Mouse (Mus musculus): ENCODE measurements around the gene Tppp3. TPM values are rescaled to one million over a fixed set of nuclear protein-coding genes. Genes with fewer than 3 reads are reported as not detected.

The Tppp3 gene
- polyA plus RNA-seq, 1 experiment from 2014 or later, result 189 TPM

DNA sequence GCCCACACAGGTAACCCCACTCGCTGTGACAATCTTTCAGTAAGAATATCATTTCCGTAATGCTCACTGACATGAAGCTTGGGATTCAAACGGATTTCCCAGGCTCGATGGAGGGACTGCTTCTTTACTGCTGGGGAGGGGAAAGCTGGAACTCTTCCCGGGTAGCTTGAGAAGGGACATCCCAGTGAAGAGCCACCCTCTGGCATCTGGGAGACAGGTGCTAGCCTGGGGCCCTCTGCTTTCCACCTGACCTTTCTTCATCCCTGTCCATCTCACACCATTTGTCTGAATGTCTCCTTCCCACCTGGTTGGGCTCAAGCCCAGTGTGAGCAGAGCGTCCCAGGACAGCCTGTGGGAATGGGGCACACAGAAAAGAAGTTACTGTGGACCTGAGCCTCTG lies 5.1 kb downstream of the Tppp3 start:
- Histone ChIP-seq H3K9me3 (ENCODE audit: control insufficient read depth, low read length) (no peaks in the 10 kb centered on the region), H3K36me3 (ENCODE audit: control insufficient read depth, insufficient read depth, low read length) (0 out of 2 replicates have a peak, but pooled peaks cover 3% of the 10 kb centered on the region), H3K27ac (ENCODE audit: low read depth, low read length) (peak overlapping the region; percentile 56), H3K27me3 (ENCODE audit: control insufficient read depth, insufficient read depth, low read length) (no peaks in the 10 kb centered on the region), H3K9ac (replicated peaks; ENCODE audit: low read depth, low read length) (no peak overlapping the region), H3K4me1 (ENCODE audit: control insufficient read depth, insufficient read depth, low read length) (peaks cover 23% of the 10 kb centered on the region), H3K4me2 (ENCODE audit: low read depth, low read length) (no peak overlapping the region), H3K4me3 (ENCODE audit: low read depth, low read length) (no peak overlapping the region)
- WGBS, result 86% methylated on average over 6 of the region's 6 CpGs
- ATAC-seq (ENCODE audit: low read depth), result no peak

DNA sequence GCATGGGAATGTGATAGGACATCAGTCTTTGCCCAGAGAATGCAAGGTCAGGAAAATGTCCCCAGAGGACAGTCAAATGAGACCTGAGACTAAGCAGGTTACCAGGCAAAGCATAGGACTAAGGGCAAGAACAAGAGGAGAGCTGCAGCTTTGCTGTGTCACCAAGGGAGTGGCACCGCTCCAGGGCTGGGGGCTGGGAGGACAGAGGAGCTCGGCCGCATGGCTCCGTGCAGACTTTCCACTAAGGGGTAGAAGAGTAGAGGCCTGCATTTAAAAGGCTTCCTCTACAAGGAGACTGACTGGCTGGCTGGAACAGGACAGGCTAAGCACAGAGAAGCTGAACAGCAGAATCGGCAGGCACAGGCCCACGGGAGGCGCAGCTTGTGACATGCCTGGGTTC lies 6.7 kb downstream of the Tppp3 start:
- Histone ChIP-seq H3K4me3 (ENCODE audit: low read depth, low read length) (no peak overlapping the region), H3K9ac (replicated peaks; ENCODE audit: low read depth, low read length) (no peak overlapping the region), H3K27ac (ENCODE audit: low read depth, low read length) (no peak overlapping the region), H3K4me2 (ENCODE audit: low read depth, low read length) (no peak overlapping the region), H3K36me3 (ENCODE audit: control insufficient read depth, insufficient read depth, low read length) (0 out of 2 replicates have a peak, but pooled peaks cover 3% of the 10 kb centered on the region), H3K9me3 (ENCODE audit: control insufficient read depth, low read length) (no peaks in the 10 kb centered on the region), H3K4me1 (ENCODE audit: control insufficient read depth, insufficient read depth, low read length) (peaks cover 16% of the 10 kb centered on the region), H3K27me3 (ENCODE audit: control insufficient read depth, insufficient read depth, low read length) (no peaks in the 10 kb centered on the region)
- no peak for ATAC-seq (ENCODE audit: low read depth)
- WGBS, result 72% methylated on average over 7 of the region's 7 CpGs

DNA sequence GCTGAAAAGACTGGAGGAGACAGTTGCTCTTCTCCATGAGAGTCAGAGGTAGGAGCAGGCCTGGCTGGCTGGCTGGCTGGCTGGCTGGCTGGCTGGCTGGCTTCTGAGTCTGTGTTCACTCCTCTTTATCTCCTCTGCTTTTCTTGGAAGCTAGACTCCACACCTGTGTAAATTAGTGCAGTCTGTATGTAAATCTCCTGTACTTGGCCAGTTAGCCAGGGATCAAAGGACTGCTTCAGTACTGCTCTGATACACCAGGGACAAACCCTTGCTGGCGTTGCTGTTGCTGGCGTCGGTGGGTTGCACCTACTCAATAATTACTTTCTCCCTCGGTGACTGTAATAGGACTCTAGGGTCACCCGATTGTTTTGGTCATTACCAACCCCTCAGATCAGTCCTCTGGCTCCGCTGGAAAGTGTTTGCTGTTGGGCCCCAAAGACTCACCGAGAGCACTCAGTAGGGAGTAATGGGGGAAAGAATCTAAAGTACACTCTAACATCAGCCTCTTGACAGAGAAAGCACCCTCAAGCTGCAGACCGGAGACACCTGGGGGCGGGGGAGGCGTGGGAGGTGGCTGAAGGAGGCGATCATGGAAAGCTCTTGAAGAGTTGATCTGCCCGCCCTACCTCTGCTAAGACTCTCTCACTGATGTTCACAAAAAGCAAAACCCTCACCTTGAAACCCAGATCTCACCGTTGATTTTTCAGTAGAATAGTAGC lies 10.1 kb downstream of the Tppp3 start:
- H3K4me3 ChIP-seq (ENCODE audit: low read depth, low read length), result no peak overlapping the region
- no peak overlapping the region for H3K9ac ChIP-seq (replicated peaks; ENCODE audit: low read depth, low read length)
- no peak for ATAC-seq (ENCODE audit: low read depth)
- no peak overlapping the region for H3K4me2 ChIP-seq (ENCODE audit: low read depth, low read length)
- no peaks in the 10 kb centered on the region for H3K27me3 ChIP-seq (ENCODE audit: control insufficient read depth, insufficient read depth, low read length)
- H3K27ac ChIP-seq (ENCODE audit: low read depth, low read length), result no peak overlapping the region
- WGBS, result 63% methylated on average over 13 of the region's 13 CpGs
- H3K36me3 ChIP-seq (ENCODE audit: control insufficient read depth, insufficient read depth, low read length), result no peaks in the 10 kb centered on the region
- H3K9me3 ChIP-seq (ENCODE audit: control insufficient read depth, low read length), result no peaks in the 10 kb centered on the region
- peaks cover 7% of the 10 kb centered on the region; the same call in 1 of the 2 replicates for H3K4me1 ChIP-seq (ENCODE audit: control insufficient read depth, insufficient read depth, low read length)

DNA sequence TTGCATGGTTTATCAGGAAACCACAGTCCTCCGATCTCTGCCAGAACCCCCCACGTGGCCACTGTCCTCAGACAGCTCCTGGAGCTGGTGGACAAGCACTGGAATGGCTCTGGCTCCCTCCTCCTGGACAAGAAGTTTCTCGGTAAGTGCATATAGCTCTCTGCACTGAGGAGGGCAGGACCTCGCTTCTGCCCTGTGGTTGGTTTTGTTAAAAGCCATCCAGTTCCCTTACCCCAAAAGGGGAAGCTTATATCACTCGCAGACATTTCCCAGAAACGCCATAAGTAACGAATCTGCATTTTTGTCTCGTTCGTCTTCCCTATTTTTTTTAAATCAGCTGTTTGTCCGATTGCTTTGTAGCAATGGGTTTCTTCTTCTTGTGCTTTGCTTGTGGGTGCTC lies 16.1 kb downstream of the Tppp3 start:
- no peak overlapping the region for H3K4me2 ChIP-seq (ENCODE audit: low read depth, low read length)
- no peak for ATAC-seq (ENCODE audit: low read depth)
- H3K27ac ChIP-seq (ENCODE audit: low read depth, low read length), result no peak overlapping the region
- no peak overlapping the region for H3K4me3 ChIP-seq (ENCODE audit: low read depth, low read length)
- WGBS, result 70% methylated on average over 10 of the region's 10 CpGs
- H3K9ac ChIP-seq (replicated peaks; ENCODE audit: low read depth, low read length), result no peak overlapping the region
- H3K9me3 ChIP-seq (ENCODE audit: control insufficient read depth, low read length), result no peaks in the 10 kb centered on the region
- H3K27me3 ChIP-seq (ENCODE audit: control insufficient read depth, insufficient read depth, low read length), result no peaks in the 10 kb centered on the region
- H3K36me3 ChIP-seq (ENCODE audit: control insufficient read depth, insufficient read depth, low read length), result no peaks in the 10 kb centered on the region
- H3K4me1 ChIP-seq (ENCODE audit: control insufficient read depth, insufficient read depth, low read length), result no peaks in the 10 kb centered on the region

DNA sequence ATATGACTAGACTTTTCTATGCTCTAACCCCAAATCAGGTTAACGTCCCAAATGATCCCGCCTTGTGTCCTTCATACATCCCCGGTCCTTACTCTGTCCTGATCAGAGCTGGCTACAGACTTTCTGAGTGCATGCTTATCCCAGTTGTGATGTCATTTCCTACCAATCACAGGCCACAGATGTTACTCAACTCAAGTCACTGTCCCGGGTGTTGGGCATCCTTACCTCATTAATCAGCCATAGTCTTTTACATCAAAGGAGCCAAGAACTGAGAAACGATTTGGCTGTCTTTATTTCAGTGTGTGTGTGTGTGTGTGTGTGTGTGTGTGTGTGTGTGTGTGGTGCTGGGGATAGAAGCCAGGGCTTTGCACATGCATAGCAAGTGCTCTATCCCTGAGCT lies 17.2 kb downstream of the Tppp3 start:
- Histone ChIP-seq H3K9me3 (ENCODE audit: control insufficient read depth, low read length) (no peaks in the 10 kb centered on the region), H3K9ac (replicated peaks; ENCODE audit: low read depth, low read length) (no peak overlapping the region), H3K27ac (ENCODE audit: low read depth, low read length) (no peak overlapping the region), H3K36me3 (ENCODE audit: control insufficient read depth, insufficient read depth, low read length) (no peaks in the 10 kb centered on the region), H3K4me2 (ENCODE audit: low read depth, low read length) (no peak overlapping the region), H3K4me3 (ENCODE audit: low read depth, low read length) (no peak overlapping the region), H3K4me1 (ENCODE audit: control insufficient read depth, insufficient read depth, low read length) (no peaks in the 10 kb centered on the region), H3K27me3 (ENCODE audit: control insufficient read depth, insufficient read depth, low read length) (no peaks in the 10 kb centered on the region)
- ATAC-seq (ENCODE audit: low read depth), result no peak
- WGBS, result 56% methylated on average over 5 of the region's 5 CpGs

DNA sequence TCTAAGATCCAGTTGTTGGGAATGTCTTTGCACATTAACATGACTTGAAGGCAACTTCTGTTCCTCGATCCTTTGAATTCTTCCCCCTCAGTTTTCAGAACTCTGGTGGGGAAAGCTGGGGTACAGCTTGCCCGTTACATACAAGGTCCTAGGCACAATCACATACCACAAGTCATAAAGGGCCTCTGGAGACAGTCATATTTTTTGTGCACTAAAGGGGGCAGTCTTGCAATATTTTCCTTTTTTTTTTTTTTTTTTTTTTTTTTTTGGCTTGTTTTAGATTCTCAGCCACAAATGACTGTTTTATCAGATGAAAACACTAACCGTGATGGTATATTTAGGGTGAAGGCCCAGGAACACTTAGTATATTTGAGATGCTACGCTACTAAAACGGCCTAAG lies 18.0 kb downstream of the Tppp3 start:
- no peak overlapping the region for H3K4me3 ChIP-seq (ENCODE audit: low read depth, low read length)
- ATAC-seq (ENCODE audit: low read depth), result no peak
- no peaks in the 10 kb centered on the region for H3K36me3 ChIP-seq (ENCODE audit: control insufficient read depth, insufficient read depth, low read length)
- WGBS, result 86% methylated on average over 5 of the region's 5 CpGs
- no peak overlapping the region for H3K9ac ChIP-seq (replicated peaks; ENCODE audit: low read depth, low read length)
- no peaks in the 10 kb centered on the region for H3K27me3 ChIP-seq (ENCODE audit: control insufficient read depth, insufficient read depth, low read length)
- H3K9me3 ChIP-seq (ENCODE audit: control insufficient read depth, low read length), result no peaks in the 10 kb centered on the region
- H3K4me1 ChIP-seq (ENCODE audit: control insufficient read depth, insufficient read depth, low read length), result no peaks in the 10 kb centered on the region
- no peak overlapping the region for H3K27ac ChIP-seq (ENCODE audit: low read depth, low read length)
- H3K4me2 ChIP-seq (ENCODE audit: low read depth, low read length), result no peak overlapping the region

DNA sequence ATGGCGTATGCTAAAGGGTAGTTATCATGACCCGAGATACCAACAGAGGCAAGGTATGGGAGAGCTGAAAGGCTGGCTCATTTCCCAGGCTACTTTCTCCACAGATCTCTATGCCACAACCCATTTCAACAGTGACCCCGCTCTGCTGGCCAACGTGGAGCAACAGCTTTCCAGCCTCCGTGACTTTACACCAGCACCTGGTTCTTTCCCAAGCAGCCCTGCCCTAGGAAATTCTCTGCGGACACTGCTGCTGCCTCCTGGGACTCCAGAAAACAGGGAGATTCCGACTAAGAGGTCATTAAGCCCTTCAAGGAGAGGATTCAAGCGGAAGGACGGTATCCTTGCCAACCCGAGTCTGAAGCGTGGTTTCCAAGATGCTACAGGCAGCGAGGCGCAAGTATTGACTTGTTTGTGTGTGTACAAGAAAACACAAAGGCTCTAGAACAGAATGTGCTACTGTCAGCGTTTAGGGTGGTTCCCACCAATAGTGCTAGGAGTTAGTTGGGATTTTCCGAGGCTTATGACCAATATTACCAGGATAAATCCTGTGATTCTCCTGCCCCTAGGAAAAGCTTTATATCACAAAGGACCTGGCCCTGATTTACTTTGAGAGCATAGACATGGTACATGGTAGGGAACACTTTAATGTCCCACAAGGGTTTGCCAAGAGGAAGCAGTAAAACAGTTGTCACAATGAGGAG lies 19.3 kb downstream of the Tppp3 start:
- Histone ChIP-seq H3K9me3 (ENCODE audit: control insufficient read depth, low read length) (no peaks in the 10 kb centered on the region), H3K4me2 (ENCODE audit: low read depth, low read length) (no peak overlapping the region), H3K9ac (replicated peaks; ENCODE audit: low read depth, low read length) (no peak overlapping the region), H3K4me3 (ENCODE audit: low read depth, low read length) (no peak overlapping the region), H3K4me1 (ENCODE audit: control insufficient read depth, insufficient read depth, low read length) (no peaks in the 10 kb centered on the region), H3K36me3 (ENCODE audit: control insufficient read depth, insufficient read depth, low read length) (no peaks in the 10 kb centered on the region), H3K27me3 (ENCODE audit: control insufficient read depth, insufficient read depth, low read length) (no peaks in the 10 kb centered on the region), H3K27ac (ENCODE audit: low read depth, low read length) (no peak overlapping the region)
- WGBS, result 42% methylated on average over 15 of the region's 15 CpGs
- ATAC-seq (ENCODE audit: low read depth), result no peak

DNA sequence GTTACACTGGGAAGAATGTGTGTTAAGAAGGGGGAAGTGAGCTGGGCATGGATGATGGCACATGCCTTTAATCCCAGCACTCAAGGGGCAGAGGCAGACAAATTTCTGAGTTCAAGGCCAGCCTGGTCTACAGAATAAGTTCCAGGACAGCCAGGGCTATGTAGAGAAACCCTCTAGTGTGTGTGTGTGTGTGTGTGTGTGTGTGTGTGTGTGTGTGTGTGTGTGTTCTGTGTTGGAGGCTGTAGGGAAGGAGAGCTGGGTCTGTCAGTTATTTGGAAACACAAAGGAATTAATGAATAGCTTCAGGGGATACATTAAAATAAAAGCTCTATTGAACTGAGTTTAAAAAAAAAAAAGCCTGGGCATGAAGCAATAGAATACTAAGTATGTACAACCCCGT lies 20.3 kb downstream of the Tppp3 start:
- ATAC-seq (ENCODE audit: low read depth), result no peak
- Histone ChIP-seq H3K36me3 (ENCODE audit: control insufficient read depth, insufficient read depth, low read length) (no peaks in the 10 kb centered on the region), H3K27ac (ENCODE audit: low read depth, low read length) (no peak overlapping the region), H3K4me2 (ENCODE audit: low read depth, low read length) (no peak overlapping the region), H3K27me3 (ENCODE audit: control insufficient read depth, insufficient read depth, low read length) (no peaks in the 10 kb centered on the region), H3K9me3 (ENCODE audit: control insufficient read depth, low read length) (no peaks in the 10 kb centered on the region), H3K4me3 (ENCODE audit: low read depth, low read length) (no peak overlapping the region), H3K9ac (replicated peaks; ENCODE audit: low read depth, low read length) (no peak overlapping the region), H3K4me1 (ENCODE audit: control insufficient read depth, insufficient read depth, low read length) (no peaks in the 10 kb centered on the region; the same call in 1 of the 2 replicates)
- 38% methylated on average over 1 of the region's 1 CpGs for whole genome bisulfite sequencing

DNA sequence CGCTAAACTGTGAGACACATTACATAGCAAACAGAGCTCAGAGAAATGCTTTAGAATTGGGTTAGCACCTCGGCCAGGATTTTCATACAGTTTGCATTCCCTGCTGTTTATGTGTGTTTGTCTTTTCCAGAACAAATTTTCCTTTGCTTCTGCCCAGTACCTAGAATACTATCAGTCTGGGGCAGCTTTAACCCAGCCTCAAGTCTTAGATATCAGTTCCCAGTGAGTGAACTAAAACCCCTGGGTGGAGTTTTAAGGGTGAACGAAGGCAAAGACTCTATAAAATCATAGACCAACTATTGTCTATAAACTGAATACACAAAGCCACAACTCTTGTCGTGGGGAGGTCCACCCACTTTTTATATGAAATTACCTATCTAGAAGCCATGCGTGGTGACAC lies 22.7 kb downstream of the Tppp3 start:
- ATAC-seq (ENCODE audit: low read depth), result no peak
- Histone ChIP-seq H3K4me1 (ENCODE audit: control insufficient read depth, insufficient read depth, low read length) (peaks cover 7% of the 10 kb centered on the region; the same call in 1 of the 2 replicates), H3K36me3 (ENCODE audit: control insufficient read depth, insufficient read depth, low read length) (no peaks in the 10 kb centered on the region), H3K9me3 (ENCODE audit: control insufficient read depth, low read length) (no peaks in the 10 kb centered on the region), H3K27me3 (ENCODE audit: control insufficient read depth, insufficient read depth, low read length) (no peaks in the 10 kb centered on the region), H3K27ac (ENCODE audit: low read depth, low read length) (no peak overlapping the region), H3K9ac (replicated peaks; ENCODE audit: low read depth, low read length) (no peak overlapping the region), H3K4me2 (ENCODE audit: low read depth, low read length) (no peak overlapping the region), H3K4me3 (ENCODE audit: low read depth, low read length) (no peak overlapping the region)
- whole genome bisulfite sequencing, result 88% methylated on average over 5 of the region's 5 CpGs

Data from neural tube, embryonic 14.5 days (tissue).